Mouse (Mus musculus) spleen, adult 2 months (tissue): ENCODE results near the gene Ranbp10.

Experiments
- CTCF ChIP-seq: fragments of 200-500 bp; IDR thresholded peaks from 2 replicates; pipeline ENCODE4 v1.5.1; 2011; ENCODE audit warnings: mild to moderate bottlenecking, inconsistent platforms; ENCODE audit not compliant: insufficient read depth, insufficient read length, insufficient replicate concordance; ENCODE audit errors: extremely low read depth
- POLR2A ChIP-seq: fragments of 200-500 bp; IDR thresholded peaks from 2 replicates; pipeline ENCODE4 v1.6.1; 2011; ENCODE audit warnings: low read depth, low read length, inconsistent platforms

- TF ChIP-seq POLR2A: no peak
- no peak for TF ChIP-seq CTCF
These were observed 69.3 kb downstream of the Ranbp10 start for GRCm38 (mm10) chr8:105757796-105758276.
